Mouse (Mus musculus) liver, adult (tissue): Measurements from ENCODE around the gene Nxn.

Experiments
- GATA4 ChIP-seq: IDR thresholded peaks from 2 replicates; pipeline ENCODE4 v1.6.1; 2014; ENCODE audit warnings: mild to moderate bottlenecking, low read length; ENCODE audit not compliant: insufficient replicate concordance

Nxn gene

DNA sequence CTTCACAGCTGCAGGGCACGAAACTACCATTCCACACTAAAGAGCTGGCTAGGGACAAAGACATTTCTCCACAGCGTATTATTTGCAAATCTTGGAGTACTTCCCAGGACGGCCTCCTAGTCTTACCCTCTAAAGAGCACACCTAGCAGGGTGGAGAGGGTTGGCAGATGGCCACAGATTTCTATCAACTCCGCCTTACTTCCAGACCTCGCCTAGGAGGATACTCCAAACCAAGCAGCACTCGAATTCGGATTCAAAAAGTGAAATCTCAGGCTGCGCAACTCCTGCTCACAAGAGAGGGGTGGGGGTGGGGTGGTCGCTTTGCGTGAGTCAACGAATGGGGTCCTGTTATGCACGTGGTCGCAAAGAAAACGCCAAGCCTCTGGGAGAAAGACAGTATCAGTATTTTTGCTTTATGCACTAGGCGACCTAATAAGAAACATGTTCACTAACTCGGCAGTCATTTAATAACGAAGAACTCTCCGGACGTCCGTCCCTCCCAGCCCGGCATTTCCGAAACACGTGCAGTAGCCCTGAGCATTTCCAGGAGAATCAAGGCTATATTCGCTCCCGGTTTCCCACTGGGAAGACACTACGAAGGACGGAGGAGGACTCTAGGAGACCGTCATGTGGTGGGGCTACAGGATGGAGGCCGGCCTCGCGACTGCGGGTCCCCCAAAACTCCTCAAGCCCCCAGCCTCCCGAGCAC is 182.1 kb downstream of the Nxn start:
- 0 out of 2 replicates have a peak, but pooled peaks have one; percentile 37 for TF ChIP-seq GATA4

DNA sequence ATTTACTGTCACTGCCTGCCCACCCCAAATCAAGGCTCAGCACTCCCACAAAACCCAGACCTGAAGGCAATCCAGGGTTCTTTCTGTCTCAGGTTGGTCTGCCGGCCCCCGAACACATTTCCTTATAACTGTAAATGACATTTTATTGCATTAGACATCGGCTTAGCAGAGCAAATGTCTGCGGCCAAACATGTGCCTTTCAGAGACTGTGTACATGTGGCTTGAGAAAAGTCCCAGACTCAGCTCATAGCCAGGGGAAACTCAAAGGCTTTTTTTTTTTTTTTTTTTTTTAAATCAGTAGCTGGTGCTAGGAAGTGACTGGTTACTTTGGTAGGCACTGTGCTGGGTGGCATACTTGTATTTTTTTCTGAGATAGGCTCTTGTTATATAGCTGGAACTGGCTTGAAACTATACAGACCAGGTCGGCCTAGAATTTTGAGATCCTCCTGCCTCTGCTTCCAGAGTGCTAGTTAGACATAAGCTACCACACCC is 182.8 kb downstream of the Nxn start:
- no peak for TF ChIP-seq GATA4

DNA sequence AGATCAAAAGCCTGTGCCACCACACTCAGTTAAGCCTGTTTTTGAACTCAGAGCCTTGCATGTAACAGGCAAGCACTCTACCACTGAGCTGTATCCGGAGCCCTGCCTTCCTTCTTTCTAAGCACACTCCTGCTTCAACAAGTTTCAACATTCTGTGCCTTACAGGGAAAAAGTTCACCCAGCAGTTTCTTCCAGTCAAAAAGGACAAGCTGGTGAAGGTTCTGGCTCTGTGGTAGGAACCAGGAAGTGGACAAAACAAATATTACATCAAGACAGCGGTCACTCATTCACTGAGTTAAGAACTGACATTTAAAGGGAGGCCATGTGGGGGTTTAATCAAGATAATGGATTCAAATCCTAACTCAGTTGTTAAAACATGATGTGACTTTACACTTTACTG is 183.9 kb downstream of the Nxn start:
- TF ChIP-seq GATA4 = no peak

DNA sequence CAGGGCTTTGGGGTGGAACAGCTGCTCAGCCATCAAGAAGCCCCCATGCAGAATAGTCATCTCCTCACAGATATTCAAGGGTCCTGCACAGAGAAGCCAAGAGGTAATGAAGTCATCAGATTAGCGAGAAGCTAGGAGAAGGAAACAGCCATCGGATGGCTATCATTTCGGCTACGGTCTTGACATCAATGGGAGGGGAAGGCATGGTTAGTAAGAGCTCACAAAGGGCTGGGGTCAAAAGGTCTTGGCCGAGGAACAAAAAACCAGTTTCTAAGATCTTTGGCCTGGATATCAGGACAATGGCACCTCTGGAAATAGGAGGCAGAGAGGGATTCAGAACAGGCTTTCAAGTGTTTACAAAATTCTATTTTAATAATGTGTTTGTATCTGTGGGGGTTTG is 185.1 kb downstream of the Nxn start:
- no peak for TF ChIP-seq GATA4

DNA sequence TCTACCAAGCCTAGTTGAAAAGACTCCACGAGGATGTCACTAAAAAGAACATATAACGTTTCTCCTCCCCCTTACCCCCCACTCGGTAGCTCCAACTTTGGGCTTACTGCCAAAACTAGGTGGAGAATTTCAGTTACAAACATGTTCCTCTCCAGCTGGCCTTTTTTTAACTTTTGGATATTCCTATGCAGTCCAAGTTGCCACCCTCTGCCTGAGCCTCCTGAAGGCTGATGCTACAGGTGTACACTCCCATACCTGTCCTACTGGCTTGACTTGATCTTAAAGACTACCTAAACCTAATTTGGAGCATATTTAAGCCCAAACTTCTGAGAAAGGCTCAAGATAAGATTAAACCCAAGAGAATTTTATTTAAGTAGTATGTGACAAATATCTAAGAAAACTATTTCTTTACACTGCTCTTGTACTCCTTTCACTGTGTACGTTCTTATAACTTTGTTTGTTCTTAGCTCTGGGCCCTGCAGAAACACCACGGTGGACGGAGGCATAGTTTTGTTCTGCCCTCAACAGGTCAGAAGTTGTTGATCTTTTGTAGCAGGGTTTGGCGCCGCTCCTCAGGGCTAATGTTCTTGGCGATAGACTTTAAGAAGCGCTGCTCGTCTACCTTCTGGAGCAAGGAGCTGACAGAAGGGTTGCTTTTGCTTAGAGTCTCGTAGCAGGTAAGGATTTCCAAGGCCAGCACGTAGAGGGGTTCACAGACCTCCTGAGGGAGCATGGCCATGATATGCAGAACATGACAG is 188.5 kb downstream of the Nxn start:
- no peak for TF ChIP-seq GATA4
